Mouse (Mus musculus): ENCODE measurements at regions not wholly inside any gene's neighbourhood (a gene's known extent, or its start where the extent isn't known, plus 50 kb on each side); places are given as distances from the start of the nearest gene placed in this dataset.

- TF ChIP-seq CTCF (IDR thresholded peaks at IDR 0.05; ENCODE audit: low read depth, low read length) (no peak), POLR2A (IDR thresholded peaks at IDR 0.05; ENCODE audit: insufficient read depth, low read length) (no peak), EP300 (IDR thresholded peaks at IDR 0.05; ENCODE audit: insufficient read depth, low read depth, low read length) (no peak)
Observed at GRCm38 (mm10) chr6:6388835-6389440, 172.0 kb upstream of the Slc25a13 start.
